Mouse (Mus musculus) liver, embryonic 14.5 days (tissue): ENCODE data around the gene Adamts9. TPM values are rescaled to one million over a fixed set of nuclear protein-coding genes. Genes with fewer than 3 reads are reported as not detected.

Experiments
- ATAC-seq: fragments of 200-750 bp; cut with Nextera tagmentation; 2 replicates; pipeline ENCODE4 v1.8.0; 2017; ENCODE audit warnings: moderate number of reproducible peaks, mild to moderate bottlenecking, moderate library complexity; ENCODE audit not compliant: insufficient read depth
- DNase-seq, 3 experiments: peaks; one replicate each; pipeline ENCODE4 v3.0.0-alpha.2; 2012 to 2013; ENCODE audit warnings: low read depth in 3 of 3, low spot score in 3 of 3
- H3K27ac ChIP-seq: fragments of 300-500 bp; sonication (generic); 2 replicates; pipeline ENCODE4 v1.5.1; 2014; ENCODE audit warnings: moderate library complexity, mild to moderate bottlenecking, control low read depth, inconsistent platforms
- H3K27me3 ChIP-seq: fragments of 300-500 bp; sonication (generic); 2 replicates; pipeline ENCODE4 v1.6.1; 2014; ENCODE audit warnings: mild to moderate bottlenecking, low read length, moderate library complexity; ENCODE audit not compliant: control insufficient read depth, insufficient read depth
- H3K36me3 ChIP-seq: fragments of 300-500 bp; sonication (generic); replicated peaks from 2 replicates; pipeline ENCODE4 v1.6.1; 2014; ENCODE audit warnings: low read depth; ENCODE audit not compliant: control insufficient read depth, insufficient read depth
- H3K4me1 ChIP-seq, 2 experiments: fragments of 200-500 bp in 1 of 2; fragments of 300-500 bp in 1 of 2; sonication (generic) in 1 of 2; replicated peaks; 2 replicates each; pipeline ENCODE4 v1.6.1; 2012 to 2014; ENCODE audit warnings: antibody characterized with exemption in 1 of 2, inconsistent platforms in 1 of 2, low read length in 1 of 2; ENCODE audit not compliant: control insufficient read depth in 2 of 2, insufficient read depth in 2 of 2
- H3K4me2 ChIP-seq: fragments of 300-500 bp; sonication (generic); 2 replicates; pipeline ENCODE4 v1.6.1; 2014; ENCODE audit warnings: low read depth, mild to moderate bottlenecking, control low read depth, moderate library complexity
- H3K4me3 ChIP-seq, 2 experiments: fragments of 200-500 bp in 1 of 2; fragments of 300-500 bp in 1 of 2; sonication (generic) in 1 of 2; 2 replicates each; pipeline ENCODE4 v1.5.1; 2012 to 2014; ENCODE audit warnings: low read depth in 2 of 2, low read length in 2 of 2, mild to moderate bottlenecking in 2 of 2, control low read depth in 1 of 2, inconsistent platforms in 1 of 2, moderate library complexity in 1 of 2; ENCODE audit not compliant: insufficient read depth in 1 of 2
- H3K9ac ChIP-seq: fragments of 300-500 bp; sonication (generic); replicated peaks from 2 replicates; pipeline ENCODE4 v1.6.1; 2014; ENCODE audit warnings: mild to moderate bottlenecking, control low read depth, moderate library complexity
- H3K9me3 ChIP-seq: fragments of 300-500 bp; sonication (generic); 2 replicates; pipeline ENCODE4 v1.6.1; 2016; ENCODE audit warnings: low read length, mixed read lengths; ENCODE audit not compliant: control insufficient read depth
- CTCF ChIP-seq: IDR thresholded peaks from 2 replicates; pipeline ENCODE4 v1.5.1; 2016; ENCODE audit warnings: antibody characterized with exemption, low read depth, control low read depth
- EP300 ChIP-seq: IDR thresholded peaks from 2 replicates; pipeline ENCODE4 v1.6.1; 2016; ENCODE audit warnings: antibody characterized with exemption, low read depth
- WGBS: fragments of 180-500 bp; shearing (Covaris S2); extraction: QIAGEN DNeasy Blood & Tissue Kit; methylation state at CpG from one replicate; pipeline ENCODE4 v1.1.7; 2014; ENCODE audit not compliant: insufficient replicate concordance; 5-methylcytosine and 5-hydroxymethylcytosine counted together
- polyA plus RNA-seq, 2 experiments: library from polyadenylated mRNA; depleted of rRNA in 1 of 2; stranded (reverse) in 1 of 2; unstranded in 1 of 2; fragments of >200 nt; fragmentation: Nextera tagmentation in 1 of 2; extraction: Ambion mirVana in 1 of 2; gene quantifications; 2 replicates each; pipeline versions ENCODE4 v1.2.1 to v1.2.3; 2012 to 2014

Gene Adamts9
- polyA plus RNA-seq, 2 experiments, result 0.50 to 1.2 TPM

DNA sequence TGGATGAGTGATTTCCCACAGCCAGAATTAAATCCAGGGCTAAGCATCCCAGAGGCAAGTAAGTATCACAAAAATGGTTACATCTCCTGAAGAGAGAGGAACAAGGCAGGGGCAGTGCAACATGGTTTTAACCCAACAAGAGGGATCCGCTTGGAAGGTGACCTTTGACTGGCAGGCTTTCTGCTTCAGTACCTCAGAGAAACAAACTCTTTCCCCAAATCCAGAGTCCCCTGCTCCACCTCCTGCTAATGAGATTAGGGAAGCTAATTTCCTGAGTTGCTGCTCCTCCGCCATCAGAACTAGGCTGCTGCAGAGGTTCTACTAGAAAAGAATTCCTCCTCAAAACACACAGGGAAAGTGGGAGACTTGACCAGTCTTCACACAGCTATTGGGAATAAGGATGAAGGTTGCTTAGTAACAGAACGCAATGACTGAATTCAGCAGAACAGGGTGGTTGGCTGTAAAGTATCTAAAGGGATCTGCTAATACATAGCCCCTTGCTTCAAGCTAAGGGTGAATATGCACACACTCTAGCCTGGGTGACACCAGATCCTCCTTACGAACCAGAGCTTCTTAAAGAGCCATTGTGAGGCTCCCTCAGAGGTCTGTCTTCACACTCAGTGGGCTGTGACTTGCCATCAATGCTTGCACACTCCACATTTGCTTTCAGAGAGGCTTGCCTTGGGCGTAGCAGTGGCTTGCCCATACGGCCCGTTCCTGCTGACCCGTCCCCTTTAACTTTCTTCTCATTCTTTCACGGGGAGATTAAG lies 60.0 kb downstream of the Adamts9 start:
- WGBS, result 57% methylated on average over 9 of the region's 9 CpGs

GRCm38 (mm10) chr6:92882446-92882845 lies 60.8 kb downstream of the Adamts9 start:
- TF ChIP-seq CTCF (no peak), EP300 (no peak)
- H3K36me3 ChIP-seq, result no peaks in the 10 kb centered on the region
- 61% methylated on average over 5 of the region's 5 CpGs for WGBS
- no peak overlapping the region for H3K9ac ChIP-seq
- ATAC-seq (no peak), DNase-seq (no peak)
- no peaks in the 10 kb centered on the region for H3K4me1 ChIP-seq
- no peak overlapping the region for H3K4me3 ChIP-seq
- H3K27ac ChIP-seq, result no peak overlapping the region
- H3K4me2 ChIP-seq, result no peak overlapping the region
- H3K27me3 ChIP-seq, result no peaks in the 10 kb centered on the region
- H3K9me3 ChIP-seq, result no peaks in the 10 kb centered on the region

More for the DNA sequence above, 60.0 kb downstream of the Adamts9 start:
- Histone ChIP-seq H3K9ac (no peak overlapping the region), H3K4me1 (no peaks in the 10 kb centered on the region), H3K4me2 (no peak overlapping the region), H3K27me3 (no peaks in the 10 kb centered on the region), H3K27ac (no peak overlapping the region), H3K36me3 (no peaks in the 10 kb centered on the region), H3K9me3 (no peaks in the 10 kb centered on the region), H3K4me3 (no peak overlapping the region)
- DNase-seq, result no peak
- TF ChIP-seq CTCF (no peak), EP300 (no peak)
- no peak for ATAC-seq

DNA sequence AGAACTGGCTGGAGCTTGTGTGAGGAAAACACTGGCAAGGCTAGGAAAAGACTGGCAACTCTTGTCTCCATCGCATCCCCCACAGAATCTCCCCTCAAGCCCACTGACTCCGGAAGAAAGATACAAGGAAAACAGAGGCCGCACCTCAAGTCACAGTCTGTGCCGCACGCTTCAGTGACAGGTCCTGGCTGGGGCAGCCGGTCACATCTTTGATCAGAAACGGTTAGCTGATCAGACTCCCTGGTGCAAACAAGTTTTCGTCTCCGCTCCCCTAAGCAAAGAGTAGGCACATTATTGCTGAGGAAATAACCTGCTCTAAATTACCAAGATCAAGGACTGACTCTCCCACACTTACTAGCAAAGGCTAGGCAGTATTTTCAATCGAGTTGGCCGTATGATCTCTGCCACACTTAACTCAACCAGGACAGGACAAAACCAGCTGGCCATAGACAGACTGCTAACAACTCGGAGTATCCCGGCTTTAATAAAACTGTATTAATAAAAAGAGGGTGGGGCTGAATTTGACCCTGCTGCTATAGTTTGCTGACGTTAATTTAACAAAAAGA lies 63.5 kb downstream of the Adamts9 start:
- TF ChIP-seq CTCF (no peak), EP300 (no peak)
- H3K4me2 ChIP-seq, result no peak overlapping the region
- H3K9ac ChIP-seq, result no peak overlapping the region
- no peak for DNase-seq
- H3K27me3 ChIP-seq, result no peaks in the 10 kb centered on the region
- H3K4me3 ChIP-seq, result no peak overlapping the region
- 75% methylated on average over 14 of the region's 14 CpGs for WGBS
- H3K36me3 ChIP-seq, result no peaks in the 10 kb centered on the region
- 0 out of 4 replicates have a peak, but pooled peaks cover 0 to 2% of the 10 kb centered on the region in 2 experiments for H3K4me1 ChIP-seq
- H3K27ac ChIP-seq, result no peak overlapping the region
- ATAC-seq, result no peak
- H3K9me3 ChIP-seq, result no peaks in the 10 kb centered on the region

- 71% methylated on average over 5 of the region's 5 CpGs for WGBS
- 0 out of 4 replicates have a peak, but pooled peaks cover 0 to 2% of the 10 kb centered on the region in 2 experiments for H3K4me1 ChIP-seq
- no peak for ATAC-seq
These were observed 64.5 kb downstream of the Adamts9 start for GRCm38 (mm10) chr6:92878771-92879170.

DNA sequence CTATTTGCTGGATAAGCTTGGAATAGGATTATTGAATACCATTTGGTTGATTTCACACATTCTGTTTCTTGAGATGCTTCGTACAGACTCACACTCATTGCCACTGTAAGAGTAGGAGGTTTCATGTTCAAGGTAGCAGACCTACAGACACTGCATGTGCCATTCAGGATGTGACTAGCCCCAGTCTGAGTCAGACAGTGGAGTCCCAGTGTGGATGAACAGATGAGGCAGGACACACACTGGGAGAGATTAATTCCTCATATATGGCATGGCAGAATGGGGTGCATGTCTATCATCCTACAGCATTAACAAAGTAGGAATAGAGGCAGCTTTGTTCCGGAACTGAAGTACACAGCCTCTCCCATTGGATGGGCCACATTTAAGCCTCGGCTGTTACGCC lies 66.1 kb downstream of the Adamts9 start:
- Histone ChIP-seq H3K27me3 (no peaks in the 10 kb centered on the region), H3K36me3 (no peaks in the 10 kb centered on the region)
- no peak for ATAC-seq

More at GRCm38 (mm10) chr6:92878771-92879170, 64.5 kb downstream of the Adamts9 start:
- no peak overlapping the region for H3K9ac ChIP-seq
- no peak overlapping the region for H3K4me3 ChIP-seq
- H3K9me3 ChIP-seq, result no peaks in the 10 kb centered on the region
- no peak overlapping the region for H3K27ac ChIP-seq
- H3K36me3 ChIP-seq, result no peaks in the 10 kb centered on the region
- no peaks in the 10 kb centered on the region for H3K27me3 ChIP-seq
- TF ChIP-seq EP300 (no peak), CTCF (no peak)
- H3K4me2 ChIP-seq, result no peak overlapping the region
- DNase-seq, result no peak

More for the DNA sequence above, 66.1 kb downstream of the Adamts9 start:
- Histone ChIP-seq H3K9me3 (no peaks in the 10 kb centered on the region), H3K27ac (no peak overlapping the region), H3K4me2 (no peak overlapping the region), H3K9ac (no peak overlapping the region), H3K4me1 (0 out of 4 replicates have a peak, but pooled peaks cover 0 to 2% of the 10 kb centered on the region in 2 experiments), H3K4me3 (no peak overlapping the region)
- no peak for DNase-seq
- TF ChIP-seq EP300 (no peak), CTCF (no peak)
- 76% methylated on average over 4 of the region's 4 CpGs for WGBS
